ENCODE assay signal across 22 mouse cellular contexts in genomic region chr14:99621538-99621937, GRCm38 (mm10).
DNase-seq lines count a peak whose midpoint lies in the region; ATAC-seq and TF ChIP-seq lines count a peak whose summit lies in the region.
"Had no signal": no experiment of that assay in that cellular context is flagged by ENCODE, and none has a peak within 500 bp of the region (broad histone marks: within the 10 kb centered on the region; RNA-seq: fewer than 3 reads in every experiment).

No protein-coding gene starts in this region.

- DNase-seq in hindbrain, embryonic 11.5 days (ENCODE audit: low spot score): no peak
- no peak for DNase-seq in hindbrain, embryonic 10.5 days (ENCODE audit: low spot score)
- DNase-seq in lung, postnatal 36 days: peak; percentile 23
- no peak for DNase-seq in lung, adult 18-20 months
- DNase-seq in ES-CJ7 (ENCODE audit: low read depth, low spot score): peak; percentile 64
- no peak for DNase-seq in adrenal gland, adult 2 months
- DNase-seq in thymus, adult 2 months: no peak
- DNase-seq: adrenal gland, postnatal 10 days; cerebellum, adult 9-11 months; embryo, embryonic 11 days; gastrocnemius, postnatal 25 days; heart, postnatal 10 days; liver, embryonic 13.5 days; right cerebral cortex, postnatal 14 days; thymus, postnatal 4 days had no signal

- TF ChIP-seq CTCF in thymus, adult 2 months (IDR thresholded peaks at IDR 0.05; ENCODE audit: borderline replicate concordance, control insufficient read depth, extremely low read depth, insufficient read depth, low read length, poor library complexity): no peak

- H3K4me2 ChIP-seq in hindbrain, embryonic 11.5 days (replicated peaks; ENCODE audit: low read depth, low read length): no peak overlapping the region
- H3K4me2 ChIP-seq: heart, embryonic 11.5 days; hindbrain, embryonic 13.5 days; limb, embryonic 13.5 days; liver, embryonic 13.5 days; midbrain, embryonic 15.5 days had no signal

- WGBS in hindbrain, embryonic 11.5 days: 86% methylated on average over 3 of the region's 3 CpGs
- 77% methylated on average over 3 of the region's 3 CpGs for WGBS in hindbrain, embryonic 10.5 days
- 90% methylated on average over 3 of the region's 3 CpGs for WGBS in thymus, adult 2 months

- no peaks in the 10 kb centered on the region for H3K4me1 ChIP-seq in hindbrain, embryonic 11.5 days (replicated peaks; ENCODE audit: control insufficient read depth, insufficient read depth, low read length)
- no peaks in the 10 kb centered on the region for H3K4me1 ChIP-seq in hindbrain, embryonic 10.5 days (replicated peaks)
- H3K4me1 ChIP-seq in thymus, adult 2 months (replicated peaks; ENCODE audit: control insufficient read depth, insufficient read depth, low read length): no peaks in the 10 kb centered on the region

- no peaks in the 10 kb centered on the region for H3K27me3 ChIP-seq in hindbrain, embryonic 11.5 days (ENCODE audit: control insufficient read depth, insufficient read depth, low read length)
- no peaks in the 10 kb centered on the region for H3K27me3 ChIP-seq in hindbrain, embryonic 10.5 days (ENCODE audit: insufficient read depth, poor library complexity, severe bottlenecking)
- no peaks in the 10 kb centered on the region for H3K27me3 ChIP-seq in thymus, adult 2 months (ENCODE audit: control insufficient read depth, insufficient read depth, low read length)
- H3K27me3 ChIP-seq: hindbrain, embryonic 13.5 days; limb, embryonic 13.5 days; liver, embryonic 13.5 days; midbrain, embryonic 15.5 days had no signal

- no peak for TF ChIP-seq POLR2A in thymus, adult 2 months (IDR thresholded peaks at IDR 0.05; ENCODE audit: control insufficient read depth, extremely low read depth, insufficient read depth, low read length, poor library complexity)

- no peaks in the 10 kb centered on the region for H3K9me3 ChIP-seq in hindbrain, embryonic 11.5 days (ENCODE audit: control insufficient read depth, low read length)
- H3K9me3 ChIP-seq in hindbrain, embryonic 10.5 days: no peaks in the 10 kb centered on the region
- H3K9me3 ChIP-seq: hindbrain, embryonic 13.5 days; limb, embryonic 13.5 days; liver, embryonic 13.5 days; midbrain, embryonic 15.5 days had no signal

- H3K27ac ChIP-seq in hindbrain, embryonic 11.5 days (ENCODE audit: low read depth, low read length): no peak overlapping the region
- H3K27ac ChIP-seq in hindbrain, embryonic 10.5 days: no peak overlapping the region
- H3K27ac ChIP-seq in thymus, adult 2 months (ENCODE audit: control insufficient read depth, insufficient read depth, low read length): no peak overlapping the region
- H3K27ac ChIP-seq: hindbrain, embryonic 13.5 days; limb, embryonic 13.5 days; liver, embryonic 13.5 days; midbrain, embryonic 15.5 days had no signal

- H3K9ac ChIP-seq in hindbrain, embryonic 11.5 days (ENCODE audit: low read depth, low read length): no peak overlapping the region
- H3K9ac ChIP-seq: hindbrain, embryonic 13.5 days; limb, embryonic 13.5 days; liver, embryonic 13.5 days; midbrain, embryonic 15.5 days had no signal

- no peak overlapping the region for H3K4me3 ChIP-seq in hindbrain, embryonic 11.5 days (ENCODE audit: low read depth, low read length)
- no peak overlapping the region for H3K4me3 ChIP-seq in hindbrain, embryonic 10.5 days
- no peak overlapping the region for H3K4me3 ChIP-seq in thymus, adult 2 months (ENCODE audit: control insufficient read depth, insufficient read depth, low read length)
- H3K4me3 ChIP-seq: hindbrain, embryonic 13.5 days; limb, embryonic 13.5 days; liver, embryonic 13.5 days; midbrain, embryonic 15.5 days; myocyte had no signal

- H3K36me3 ChIP-seq in hindbrain, embryonic 11.5 days (ENCODE audit: control insufficient read depth, insufficient read depth, low read length): no peaks in the 10 kb centered on the region
- no peaks in the 10 kb centered on the region for H3K36me3 ChIP-seq in hindbrain, embryonic 10.5 days
- H3K36me3 ChIP-seq in thymus, adult 2 months (ENCODE audit: control insufficient read depth, insufficient read depth, low read length): no peaks in the 10 kb centered on the region
- H3K36me3 ChIP-seq: hindbrain, embryonic 13.5 days; limb, embryonic 13.5 days; liver, embryonic 13.5 days; midbrain, embryonic 15.5 days had no signal

- ATAC-seq in hindbrain, embryonic 11.5 days (ENCODE audit: low FRiP score): 0 out of 2 replicates have a peak, but pooled peaks have one; percentile 59
- peak; percentile 53 for ATAC-seq in granulocyte monocyte progenitor cell, adult 5-6 weeks (replicated peaks; ENCODE audit: poor library complexity, severe bottlenecking)
- ATAC-seq: inflammation-experienced regulatory T-cells, adult 6 months; midbrain, embryonic 15.5 days had no signal

Comparison
In these comparisons a context has a peak if more than half of its experiments do, and no peak if none do; other contexts are left out.
1. DNase-seq: peak in lung, postnatal 36 days (single experiment) and ES-CJ7 (single experiment); none in hindbrain, embryonic 11.5 days (single experiment), hindbrain, embryonic 10.5 days (single experiment), lung, adult 18-20 months (0 of 2), adrenal gland, adult 2 months (single experiment) and thymus, adult 2 months (single experiment).